Mouse (Mus musculus): ENCODE data around the gene Yif1b. TPM values are rescaled to one million over a fixed set of nuclear protein-coding genes. Genes with fewer than 3 reads are reported as not detected.

Gene Yif1b
- polyA plus RNA-seq, 1 experiment, result 131 TPM

DNA sequence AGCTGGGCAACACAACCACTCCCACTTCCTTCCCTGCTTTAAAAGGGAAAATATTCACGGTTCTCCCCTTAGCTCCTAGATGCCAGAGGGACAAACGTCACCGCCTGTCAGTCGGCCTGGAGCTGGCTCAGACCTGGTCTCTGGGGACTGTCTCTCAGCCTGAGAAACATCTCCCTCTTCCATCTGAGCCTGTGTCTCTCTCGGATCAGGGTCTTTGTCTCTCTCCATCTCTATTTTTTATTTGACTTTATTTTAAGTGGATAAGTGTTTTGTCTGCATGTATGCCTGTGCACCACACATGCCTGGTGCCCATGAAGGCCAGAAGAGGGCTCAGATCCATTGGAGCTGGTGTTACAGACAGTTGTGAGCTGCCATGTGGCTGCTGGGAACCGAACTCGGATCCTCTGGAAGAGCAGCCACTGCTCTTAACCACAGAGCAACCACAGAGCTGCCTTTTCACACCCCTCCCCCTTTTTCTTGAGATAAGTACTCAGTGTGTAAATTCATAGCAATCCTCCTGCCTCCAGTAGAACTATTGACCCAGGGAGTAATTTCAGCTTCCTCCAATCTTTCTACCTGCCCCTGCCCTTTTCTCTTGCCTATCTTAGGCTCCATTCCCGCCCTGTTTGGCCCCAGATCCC lies 54.4 kb downstream of the Yif1b start:
- WGBS, result 18% methylated on average over 8 of the region's 8 CpGs
- DNase-seq, result no peak
- Histone ChIP-seq H3K4me3 (replicated peaks; ENCODE audit: insufficient read depth, low read depth, low read length) (no peak overlapping the region), H3K27me3 (ENCODE audit: control insufficient read depth, insufficient read depth, low read length) (no peaks in the 10 kb centered on the region), H3K4me1 (ENCODE audit: control insufficient read depth, insufficient read depth, low read length) (peaks cover 28% of the 10 kb centered on the region), H3K27ac (ENCODE audit: insufficient read depth, low read length) (peak overlapping the region; percentile 87)
- peak; percentile 25; the same call in 1 of the 2 replicates for TF ChIP-seq POLR2A (IDR thresholded peaks at IDR 0.05; ENCODE audit: borderline replicate concordance, insufficient read depth, low read length)
- TF ChIP-seq CTCF (IDR thresholded peaks at IDR 0.05; ENCODE audit: borderline replicate concordance, insufficient read depth, low read depth, low read length), result no peak

DNA sequence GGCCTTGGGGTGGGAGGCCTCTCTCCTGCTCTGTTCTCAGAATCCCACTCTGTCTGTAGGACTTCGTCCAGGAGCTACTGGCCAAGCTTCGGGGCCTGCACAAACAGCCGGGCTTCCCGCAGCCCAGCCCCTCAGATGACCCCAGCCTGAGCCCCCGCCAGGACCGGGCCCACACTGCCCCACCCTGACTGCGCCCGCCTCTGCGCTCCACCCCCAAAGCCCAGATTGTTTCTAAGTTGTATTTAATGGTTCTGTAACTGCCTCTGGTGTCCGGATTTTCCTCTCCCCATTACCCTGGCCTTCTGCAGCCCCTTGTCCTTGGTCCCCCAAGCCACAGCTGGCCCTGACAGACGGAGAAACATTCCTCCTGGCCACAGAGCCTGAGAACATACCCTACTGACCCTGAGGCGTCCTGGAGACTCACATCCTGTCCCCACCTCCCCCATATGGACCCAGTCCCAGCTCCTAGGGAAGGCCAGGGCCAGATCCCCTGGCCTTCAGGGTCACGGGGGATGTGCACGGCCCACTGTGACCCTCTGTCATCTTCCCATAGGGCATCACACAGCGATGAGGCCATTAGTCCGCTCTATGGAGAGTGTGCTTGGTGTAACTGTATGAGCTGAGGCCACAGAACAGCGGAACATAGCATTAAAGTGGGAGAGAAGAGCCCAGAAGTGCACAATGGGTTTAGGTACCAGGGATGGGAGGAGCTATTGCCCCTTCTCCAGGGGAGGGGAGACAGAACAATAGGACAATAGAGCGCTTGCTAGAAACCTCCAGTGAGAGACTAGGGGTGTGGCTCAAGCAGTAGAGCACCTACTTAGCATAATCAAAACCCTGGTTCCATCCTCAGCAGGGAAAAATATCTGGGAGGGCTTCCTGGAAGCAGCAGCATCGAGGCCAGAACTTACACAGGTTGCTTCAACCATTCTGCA lies 55.3 kb downstream of the Yif1b start:
- TF ChIP-seq CTCF (IDR thresholded peaks at IDR 0.05; ENCODE audit: borderline replicate concordance, insufficient read depth, low read depth, low read length) (no peak), POLR2A (IDR thresholded peaks at IDR 0.05; ENCODE audit: borderline replicate concordance, insufficient read depth, low read length) (no peak)
- WGBS, result 53% methylated on average over 19 of the region's 19 CpGs
- peak in 1 of 2 experiments; percentile 24 for DNase-seq
- H3K27me3 ChIP-seq (ENCODE audit: control insufficient read depth, insufficient read depth, low read length), result no peaks in the 10 kb centered on the region
- H3K4me1 ChIP-seq (ENCODE audit: control insufficient read depth, insufficient read depth, low read length), result peaks cover 28% of the 10 kb centered on the region
- no peak overlapping the region for H3K4me3 ChIP-seq (replicated peaks; ENCODE audit: insufficient read depth, low read depth, low read length)
- peak overlapping the region; percentile 87 for H3K27ac ChIP-seq (ENCODE audit: insufficient read depth, low read length)

DNA sequence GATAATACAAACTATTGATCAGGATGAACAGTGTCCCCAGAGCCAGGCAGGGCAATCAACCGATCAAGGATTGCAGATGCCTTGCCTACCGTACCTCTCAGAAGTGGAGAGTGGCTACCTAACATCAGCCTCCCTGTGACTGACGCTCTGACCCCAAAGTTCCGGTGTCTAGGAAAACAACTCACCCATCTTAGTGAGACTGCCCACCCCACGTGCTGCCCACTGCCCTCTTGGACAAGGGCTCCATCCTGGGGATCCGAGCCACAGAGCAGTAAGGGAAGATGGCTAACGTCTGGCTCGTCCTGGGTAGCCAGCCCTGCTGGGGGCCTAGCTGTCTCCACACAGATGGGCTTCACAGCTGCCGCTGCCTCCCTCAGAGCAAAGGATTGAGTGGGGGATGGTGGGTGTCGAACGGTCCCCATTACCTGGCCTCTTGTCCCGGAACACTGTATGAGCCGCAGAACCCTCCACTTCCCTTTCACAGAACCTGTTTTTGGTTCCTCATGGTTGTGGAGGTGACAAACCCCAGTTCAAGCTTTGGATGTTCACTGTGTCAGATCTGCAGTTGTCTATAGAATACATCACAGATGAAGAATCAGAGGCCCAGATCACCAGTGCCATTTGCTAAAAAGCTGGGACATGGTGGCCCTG lies 56.1 kb downstream of the Yif1b start:
- Histone ChIP-seq H3K4me3 (replicated peaks; ENCODE audit: insufficient read depth, low read depth, low read length) (no peak overlapping the region), H3K27me3 (ENCODE audit: control insufficient read depth, insufficient read depth, low read length) (no peaks in the 10 kb centered on the region), H3K4me1 (ENCODE audit: control insufficient read depth, insufficient read depth, low read length) (peaks cover 28% of the 10 kb centered on the region), H3K27ac (ENCODE audit: insufficient read depth, low read length) (no peak overlapping the region)
- WGBS, result 70% methylated on average over 13 of the region's 13 CpGs
- TF ChIP-seq POLR2A (IDR thresholded peaks at IDR 0.05; ENCODE audit: borderline replicate concordance, insufficient read depth, low read length) (no peak), CTCF (IDR thresholded peaks at IDR 0.05; ENCODE audit: borderline replicate concordance, insufficient read depth, low read depth, low read length) (no peak)
- peak in 1 of 2 experiments; percentile 15 for DNase-seq

DNA sequence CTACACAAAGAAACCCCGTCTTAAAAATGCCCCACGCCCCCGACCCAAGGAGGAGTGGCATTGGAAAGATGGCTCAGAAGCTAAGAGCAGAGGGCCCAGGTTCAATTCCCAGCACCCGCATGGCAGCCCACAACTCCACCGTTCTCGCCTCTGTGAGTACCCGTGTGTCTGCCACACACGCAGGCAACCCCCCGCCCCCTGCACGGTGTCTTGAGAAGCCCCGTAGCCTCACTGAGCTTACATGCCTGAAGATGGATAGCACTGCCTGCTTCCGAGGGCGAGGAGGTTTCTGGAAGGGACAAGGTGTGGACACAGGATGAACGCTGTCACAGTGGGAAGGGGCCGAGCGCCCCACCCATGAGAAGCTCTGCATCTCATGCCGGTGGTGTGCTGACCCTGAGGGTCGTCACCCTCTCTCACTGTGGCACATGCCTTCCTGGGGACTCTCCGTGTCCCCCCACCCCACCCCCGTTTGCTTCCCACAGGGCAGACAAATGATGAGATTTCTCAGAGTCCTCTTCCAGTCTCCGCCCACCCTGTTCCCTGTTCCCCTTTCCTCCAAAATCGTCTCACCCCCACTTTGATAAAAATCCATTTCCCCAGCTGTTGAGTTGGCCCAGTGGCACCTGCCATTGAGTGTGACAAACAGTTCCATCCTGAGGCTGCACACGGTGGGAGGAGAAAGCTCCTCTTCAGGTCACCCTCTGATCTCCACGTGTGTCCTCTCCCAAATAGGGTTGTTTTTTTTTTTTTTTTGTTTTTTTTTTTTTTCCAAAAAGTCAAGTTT lies 57.9 kb downstream of the Yif1b start:
- Histone ChIP-seq H3K27ac (ENCODE audit: insufficient read depth, low read length) (no peak overlapping the region), H3K27me3 (ENCODE audit: control insufficient read depth, insufficient read depth, low read length) (no peaks in the 10 kb centered on the region), H3K4me1 (ENCODE audit: control insufficient read depth, insufficient read depth, low read length) (peaks cover 26% of the 10 kb centered on the region), H3K4me3 (replicated peaks; ENCODE audit: insufficient read depth, low read depth, low read length) (no peak overlapping the region)
- 77% methylated on average over 24 of the region's 24 CpGs for WGBS
- TF ChIP-seq CTCF (IDR thresholded peaks at IDR 0.05; ENCODE audit: borderline replicate concordance, insufficient read depth, low read depth, low read length) (no peak), POLR2A (IDR thresholded peaks at IDR 0.05; ENCODE audit: borderline replicate concordance, insufficient read depth, low read length) (no peak)
- no peak for DNase-seq

DNA sequence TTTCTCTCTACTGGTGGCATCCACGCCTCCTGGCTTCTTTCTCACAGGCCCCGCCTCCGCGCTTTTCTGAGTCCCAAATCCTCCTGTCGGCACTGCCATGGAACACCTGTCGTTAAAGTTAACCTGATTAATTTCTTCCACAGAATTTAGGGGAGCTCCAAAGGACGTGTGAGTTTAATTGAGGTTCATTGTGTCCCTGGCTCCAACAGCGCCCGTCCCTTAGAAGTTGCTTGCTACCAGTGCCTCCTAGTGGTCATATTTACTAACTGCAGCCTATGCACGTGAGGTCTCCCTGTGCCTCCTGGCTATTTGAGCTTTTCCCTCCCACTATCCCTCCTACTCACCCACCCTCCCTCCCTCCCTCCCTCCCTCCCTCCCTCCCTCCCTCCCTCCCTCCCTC lies 58.9 kb downstream of the Yif1b start:
- no peak overlapping the region for H3K27ac ChIP-seq (ENCODE audit: insufficient read depth, low read length)
- WGBS, result 13% methylated on average over 10 of the region's 10 CpGs
- peak; percentile 74 for DNase-seq

More for the DNA sequence above, 58.9 kb downstream of the Yif1b start:
- no peak overlapping the region for H3K4me3 ChIP-seq (replicated peaks; ENCODE audit: insufficient read depth, low read depth, low read length)
- H3K4me1 ChIP-seq (ENCODE audit: control insufficient read depth, insufficient read depth, low read length), result peaks cover 16% of the 10 kb centered on the region
- TF ChIP-seq CTCF (IDR thresholded peaks at IDR 0.05; ENCODE audit: borderline replicate concordance, insufficient read depth, low read depth, low read length) (peak; percentile 89), POLR2A (IDR thresholded peaks at IDR 0.05; ENCODE audit: borderline replicate concordance, insufficient read depth, low read length) (no peak)
- H3K27me3 ChIP-seq (ENCODE audit: control insufficient read depth, insufficient read depth, low read length), result no peaks in the 10 kb centered on the region

Other genes starting within 250 kb of the Yif1b start
- gene Ryr1, start 113.2 kb upstream of the Yif1b start, polyA plus RNA-seq (2012; rRNA removed), result 9.5 and 12.1 TPM in 2 replicates
- gene Rasgrp4, start 103.5 kb upstream of the Yif1b start, polyA plus RNA-seq (2012; rRNA removed), result 1.2 and 1.5 TPM in 2 replicates
- gene Fam98c, start 82.1 kb upstream of the Yif1b start, polyA plus RNA-seq (2012; rRNA removed), result 76.2 and 81.4 TPM in 2 replicates
- gene Ggn, start 68.1 kb upstream of the Yif1b start, polyA plus RNA-seq (2012; rRNA removed), result 0.86 and 1.1 TPM in 2 replicates
- gene Spred3, start 67.9 kb upstream of the Yif1b start, polyA plus RNA-seq (2012; rRNA removed), result 22.5 and 25.4 TPM in 2 replicates
- 239 and 249 TPM in 2 replicates for gene Psmd8, start 57.6 kb upstream of the Yif1b start, polyA plus RNA-seq (2012; rRNA removed)
- 1.0 and 1.2 TPM in 2 replicates for gene Catsperg1, start 24.3 kb upstream of the Yif1b start, polyA plus RNA-seq (2012; rRNA removed)
- 0.57 and 0.62 TPM in 2 replicates for gene Kcnk6, start 5.8 kb upstream of the Yif1b start, polyA plus RNA-seq (2012; rRNA removed)
- 0.38 and 0.48 TPM in 2 replicates for gene 2200002D01Rik, start 10.1 kb downstream of the Yif1b start, polyA plus RNA-seq (2012; rRNA removed)
- gene Spint2, start 43.6 kb downstream of the Yif1b start, polyA plus RNA-seq (2012; rRNA removed), result 46.2 and 54.9 TPM in 2 replicates
- 81.8 and 99.7 TPM in 2 replicates for gene Ppp1r14a, start 51.0 kb downstream of the Yif1b start, polyA plus RNA-seq (2012; rRNA removed)
- 28.3 and 29.8 TPM in 2 replicates for gene Dpf1, start 65.6 kb downstream of the Yif1b start, polyA plus RNA-seq (2012; rRNA removed)

All from cerebellum, adult 2 months (tissue).